Mouse (Mus musculus) embryonic facial prominence, embryonic 14.5 days (tissue): ENCODE results near the gene Pgm3. TPM values are rescaled to one million over a fixed set of nuclear protein-coding genes. Genes with fewer than 3 reads are reported as not detected.

Experiments
- ATAC-seq: fragments of 200-750 bp; cut with Nextera tagmentation; 2 replicates; pipeline ENCODE4 v1.8.0; 2017; ENCODE audit warnings: low read depth, moderate number of reproducible peaks, moderate TSS enrichment
- DNase-seq: peaks from one replicate; pipeline ENCODE4 v3.0.0-alpha.2; 2015; ENCODE audit warnings: low spot score
- H3K27ac ChIP-seq: fragments of 300-500 bp; sonication (generic); replicated peaks from 2 replicates; pipeline ENCODE4 v1.5.1; 2014; ENCODE audit warnings: low read depth, mild to moderate bottlenecking, low read length, moderate library complexity
- H3K27me3 ChIP-seq: fragments of 300-500 bp; sonication (generic); replicated peaks from 2 replicates; pipeline ENCODE4 v1.6.1; 2014; ENCODE audit warnings: low read length; ENCODE audit not compliant: control insufficient read depth, insufficient read depth
- H3K36me3 ChIP-seq: fragments of 300-500 bp; sonication (generic); 2 replicates; pipeline ENCODE4 v1.6.1; 2014; ENCODE audit warnings: low read length, mixed read lengths; ENCODE audit not compliant: control insufficient read depth, insufficient read depth
- H3K4me1 ChIP-seq: fragments of 300-500 bp; sonication (generic); 2 replicates; pipeline ENCODE4 v1.6.1; 2014; ENCODE audit warnings: antibody characterized with exemption, low read length; ENCODE audit not compliant: control insufficient read depth, insufficient read depth
- H3K4me2 ChIP-seq: fragments of 300-500 bp; sonication (generic); 2 replicates; pipeline ENCODE4 v1.6.1; 2014; ENCODE audit warnings: low read depth, mild to moderate bottlenecking, low read length, moderate library complexity, mixed read lengths
- H3K4me3 ChIP-seq: fragments of 300-500 bp; sonication (generic); 2 replicates; pipeline ENCODE4 v1.5.1; 2014; ENCODE audit warnings: low read depth, mild to moderate bottlenecking, low read length
- H3K9ac ChIP-seq: fragments of 300-500 bp; sonication (generic); 2 replicates; pipeline ENCODE4 v1.6.1; 2014; ENCODE audit warnings: low read depth, mild to moderate bottlenecking, low read length, moderate library complexity, mixed read lengths
- H3K9me3 ChIP-seq: fragments of 300-500 bp; sonication (generic); 2 replicates; pipeline ENCODE4 v1.6.1; 2016; ENCODE audit warnings: low read length; ENCODE audit not compliant: control insufficient read depth
- WGBS: fragments of 180-500 bp; shearing (Covaris S2); extraction: QIAGEN DNeasy Blood & Tissue Kit; methylation state at CpG from one replicate; pipeline ENCODE4 v1.1.7; 2014; 5-methylcytosine and 5-hydroxymethylcytosine counted together
- polyA plus RNA-seq: library from polyadenylated mRNA; unstranded; fragments of >200 nt; fragmentation: Nextera tagmentation; extraction: Ambion mirVana; gene quantifications from 2 replicates; pipeline ENCODE4 v1.2.1, GENCODE M21; 2014

The Pgm3 gene
- polyA plus RNA-seq, 1 experiment from 2014 or later: 39.5 TPM

GRCm38 (mm10) chr9:86507437-86507836, 64.2 kb downstream of the Pgm3 start:
- ATAC-seq (no peak), DNase-seq (no peak)
- no peaks in the 10 kb centered on the region for H3K4me1 ChIP-seq
- no peaks in the 10 kb centered on the region for H3K27me3 ChIP-seq
- 90% methylated on average over 4 of the region's 4 CpGs for WGBS
- H3K4me2 ChIP-seq: no peak overlapping the region
- no peak overlapping the region for H3K27ac ChIP-seq
- no peak overlapping the region for H3K4me3 ChIP-seq
- H3K9me3 ChIP-seq: no peaks in the 10 kb centered on the region
- peaks cover 30% of the 10 kb centered on the region for H3K36me3 ChIP-seq
- no peak overlapping the region for H3K9ac ChIP-seq

Other genes starting within 250 kb of the Pgm3 start
- 4.1 and 5.0 TPM in 2 replicates for gene Ube2cbp, start 106.9 kb downstream of the Pgm3 start, polyA plus RNA-seq
- gene Dop1a, start 104.7 kb downstream of the Pgm3 start, polyA plus RNA-seq: 19.2 and 20.8 TPM in 2 replicates
- gene Rwdd2a, start 149 bp upstream of the Pgm3 start, polyA plus RNA-seq: 3.6 and 4.7 TPM in 2 replicates
- gene Me1, start 124.1 kb upstream of the Pgm3 start, polyA plus RNA-seq: 26.1 and 26.3 TPM in 2 replicates
- 65.4 and 71.9 TPM in 2 replicates for gene Prss35, start 171.8 kb upstream of the Pgm3 start, polyA plus RNA-seq